Mouse (Mus musculus) natural killer cell, adult 2 months (primary cell): ENCODE data around the gene Tectb.

Experiments
- DNase-seq, 2 experiments: peaks; one replicate each; pipeline ENCODE4 v3.0.0; 2022; ENCODE audit warnings: low spot score in 2 of 2

Gene Tectb

DNA sequence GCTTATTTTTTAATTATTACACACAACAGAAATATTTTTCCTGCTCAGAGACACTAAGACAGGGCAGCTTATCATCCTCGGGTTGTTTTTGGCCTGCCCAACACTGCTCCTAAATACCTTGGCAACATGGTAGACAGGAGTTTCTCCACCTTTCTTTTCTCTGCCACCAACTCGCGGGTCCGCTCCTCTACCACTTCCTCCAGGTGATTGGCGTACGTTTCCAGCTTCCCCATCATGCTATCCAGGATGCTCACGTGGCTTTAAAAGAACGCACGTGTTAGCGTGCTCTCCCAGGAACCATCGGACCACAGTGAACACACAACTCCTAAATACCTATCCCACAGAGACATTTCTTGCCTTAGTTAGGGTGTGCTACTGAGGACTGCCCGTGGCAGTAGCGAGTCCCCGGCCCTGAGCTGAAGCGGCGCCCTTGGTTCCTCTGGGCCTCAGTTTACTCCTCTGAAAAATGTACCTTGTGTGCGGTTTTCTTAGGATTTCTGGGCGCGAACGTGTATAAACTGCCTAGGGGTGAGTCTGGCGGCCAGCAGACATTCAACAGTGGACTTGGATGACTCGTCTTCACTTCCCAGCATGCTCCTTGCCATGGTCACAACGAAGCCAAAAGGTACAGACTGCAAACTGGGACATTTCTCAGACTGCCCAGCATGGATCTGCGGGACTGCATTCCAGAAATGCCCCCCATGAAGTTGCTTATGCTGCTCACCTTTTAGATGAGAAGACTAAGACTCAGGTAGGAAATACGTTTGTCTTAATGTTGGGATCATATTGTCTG is 27.4 kb downstream of the Tectb start:
- no peak for DNase-seq

DNA sequence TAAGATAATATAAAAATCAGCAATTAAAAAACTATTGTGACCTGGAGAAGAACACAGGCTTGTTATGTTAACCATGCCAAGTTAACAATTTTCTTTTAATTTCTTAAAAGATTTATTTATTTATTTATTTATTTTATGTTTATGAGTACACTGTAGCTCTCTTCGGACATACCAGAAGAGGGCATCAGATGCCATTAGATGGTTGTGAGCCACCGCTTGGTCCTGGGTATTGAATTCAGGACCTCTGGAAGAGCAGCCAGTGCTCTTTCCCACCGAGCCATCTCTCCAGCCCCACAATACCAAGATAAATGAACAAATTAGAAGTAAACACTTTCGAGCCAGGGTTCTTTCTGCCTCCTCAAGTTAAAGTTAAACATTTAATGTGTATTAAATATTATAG is 28.1 kb downstream of the Tectb start:
- DNase-seq = no peak

GRCm38 (mm10) chr19:55209084-55209483 is 28.6 kb downstream of the Tectb start:
- no peak for DNase-seq

DNA sequence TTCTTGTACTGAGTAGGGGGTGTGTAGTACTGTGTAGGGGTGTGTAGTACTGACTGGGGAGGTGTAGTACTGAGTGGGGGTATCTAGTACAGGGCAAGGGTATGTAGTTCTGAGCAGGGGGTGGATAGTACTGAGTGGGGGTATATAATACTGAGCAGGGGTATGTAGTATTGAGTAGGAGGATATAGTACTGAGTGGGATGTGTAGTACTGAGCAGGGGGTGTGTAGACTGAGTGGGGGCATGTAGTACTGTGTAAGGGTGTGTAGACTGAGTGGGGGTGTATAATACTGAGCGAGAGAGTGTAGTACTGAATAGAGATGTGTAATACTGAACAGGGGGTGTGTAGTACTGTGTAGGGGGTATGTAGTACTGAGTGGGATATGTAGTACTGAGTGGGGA is 31.2 kb downstream of the Tectb start:
- DNase-seq = no peak

DNA sequence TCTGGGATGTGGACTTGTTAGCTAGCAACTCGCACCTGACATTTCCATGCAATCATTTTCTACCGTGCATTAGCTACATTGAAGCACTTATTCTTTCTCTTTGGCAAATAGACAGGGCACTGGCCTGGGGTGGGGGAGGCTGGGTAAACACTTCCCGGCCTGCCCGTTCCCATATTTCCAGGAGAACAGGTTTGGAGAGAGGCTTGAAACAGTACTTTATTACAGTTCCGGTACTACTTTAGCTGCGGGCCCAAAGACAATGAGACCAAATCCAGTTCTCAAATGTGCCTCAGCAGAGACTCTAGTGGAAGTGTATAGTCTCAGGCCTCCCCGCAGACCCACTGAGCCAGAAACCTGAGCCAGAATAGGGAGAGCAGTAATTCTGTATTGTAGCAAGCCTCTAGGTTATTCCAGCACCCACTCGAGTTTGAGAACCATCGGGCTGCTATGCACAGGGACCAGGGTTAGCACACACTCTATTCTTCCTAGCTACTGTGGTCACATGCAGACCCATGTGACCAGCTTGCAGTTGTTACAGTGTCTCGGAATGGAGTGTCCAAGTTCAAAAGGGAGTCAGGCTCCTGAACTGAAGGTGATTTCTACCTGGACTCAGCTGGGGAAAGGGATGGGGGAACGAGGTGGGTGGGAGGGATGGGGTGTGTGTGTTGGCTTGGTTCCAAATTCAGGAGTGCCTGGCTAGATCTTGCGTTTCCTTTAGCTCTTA is 33.2 kb downstream of the Tectb start:
- no peak for DNase-seq

GRCm38 (mm10) chr19:55216876-55217275 is 36.3 kb downstream of the Tectb start:
- DNase-seq = no peak

DNA sequence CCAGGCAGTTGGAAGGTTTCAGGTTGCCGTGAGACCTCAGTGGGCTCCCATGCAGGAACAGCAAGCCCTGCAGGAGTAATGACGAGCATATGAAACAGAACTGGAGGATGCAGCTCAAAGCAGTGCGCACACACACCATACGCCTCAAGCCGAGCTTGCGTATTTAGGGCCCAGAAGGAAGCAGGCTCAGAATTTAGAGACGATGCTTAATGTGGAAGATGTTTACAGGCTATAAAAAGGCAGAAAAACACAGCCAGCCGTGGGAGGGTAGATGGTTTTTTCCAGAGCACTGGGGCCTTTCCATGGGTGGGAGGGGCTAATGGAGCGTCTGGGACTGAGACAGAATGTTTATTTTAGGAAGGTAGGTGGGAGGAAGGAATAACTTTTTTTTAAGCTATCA is 36.8 kb downstream of the Tectb start:
- DNase-seq = no peak

GRCm38 (mm10) chr19:55218192-55218739 is 37.7 kb downstream of the Tectb start:
- DNase-seq = peak; percentile 71 to 83

DNA sequence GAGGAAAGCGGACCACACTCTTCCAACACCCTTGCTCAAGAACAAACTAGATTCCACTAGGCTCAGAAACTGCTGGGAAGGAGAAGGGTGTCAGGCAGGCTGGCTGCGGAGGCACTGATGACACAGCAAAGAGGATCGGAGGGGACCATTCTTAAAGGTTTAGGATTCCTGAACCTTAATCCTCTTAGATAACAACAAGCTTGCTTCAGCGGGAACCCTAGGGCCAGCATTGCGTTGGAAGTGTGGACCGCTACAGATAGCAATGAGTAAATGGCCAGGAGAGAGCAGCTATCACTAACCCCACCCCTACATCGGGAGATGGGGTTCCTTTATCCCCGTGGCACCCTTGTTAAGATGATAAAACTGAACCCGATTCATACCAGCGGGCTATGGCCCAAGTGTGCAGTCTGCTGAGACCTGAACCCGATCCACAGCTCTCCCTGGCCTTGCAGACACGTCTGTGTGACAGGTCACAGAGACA is 38.2 kb downstream of the Tectb start:
- no peak for DNase-seq

DNA sequence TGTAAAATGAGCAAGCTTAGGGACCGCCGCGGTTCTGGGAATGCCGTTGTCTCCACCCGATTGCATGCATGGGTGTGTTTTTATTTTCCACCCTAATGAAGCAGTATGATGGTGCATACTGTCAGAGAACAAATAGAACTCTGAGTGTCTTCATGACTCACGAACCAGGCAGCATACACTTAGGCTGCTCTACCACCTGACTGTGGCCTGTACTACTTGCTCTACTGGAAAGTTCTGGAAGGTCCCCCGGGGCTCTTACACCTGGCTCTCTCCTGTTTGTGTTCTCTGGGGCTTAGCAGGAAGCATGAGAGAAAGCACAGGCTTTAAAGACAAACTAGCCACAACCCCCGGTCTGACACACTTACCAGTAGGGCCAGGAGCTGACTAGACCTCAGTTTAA is 38.8 kb downstream of the Tectb start:
- no peak for DNase-seq

- no peak for DNase-seq
These were observed 40.7 kb downstream of the Tectb start for GRCm38 (mm10) chr19:55221208-55221607.

GRCm38 (mm10) chr19:55222268-55222667 is 41.7 kb downstream of the Tectb start:
- no peak for DNase-seq

GRCm38 (mm10) chr19:55226621-55227020 is 46.1 kb downstream of the Tectb start:
- no peak for DNase-seq

GRCm38 (mm10) chr19:55227135-55227534 is 46.6 kb downstream of the Tectb start:
- DNase-seq = peak in 1 of 2 experiments; percentile 38

- no peak for DNase-seq
These were observed 50.5 kb downstream of the Tectb start for GRCm38 (mm10) chr19:55231081-55231480.

DNA sequence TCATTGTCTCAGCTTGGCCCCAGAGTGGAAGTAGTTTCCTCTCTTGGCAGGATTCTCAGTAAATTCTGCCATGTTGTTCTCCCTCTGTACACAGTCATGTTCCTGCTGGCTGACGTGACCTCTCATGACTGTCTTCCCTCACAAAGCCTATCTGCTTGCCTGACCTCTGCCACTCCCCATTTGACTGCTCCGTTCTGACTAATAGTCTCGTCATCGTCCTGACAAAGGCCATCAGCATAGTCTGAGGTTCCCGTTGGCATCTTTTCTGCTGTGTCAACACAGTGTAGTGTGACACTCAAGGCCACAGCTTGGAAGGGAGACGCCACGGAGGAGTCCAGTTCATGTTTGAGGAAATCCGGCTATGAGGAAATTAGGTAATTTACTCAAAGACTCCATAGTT is 51.6 kb downstream of the Tectb start:
- no peak for DNase-seq

- no peak for DNase-seq
These were observed 55.5 kb downstream of the Tectb start for GRCm38 (mm10) chr19:55236026-55236425.

DNA sequence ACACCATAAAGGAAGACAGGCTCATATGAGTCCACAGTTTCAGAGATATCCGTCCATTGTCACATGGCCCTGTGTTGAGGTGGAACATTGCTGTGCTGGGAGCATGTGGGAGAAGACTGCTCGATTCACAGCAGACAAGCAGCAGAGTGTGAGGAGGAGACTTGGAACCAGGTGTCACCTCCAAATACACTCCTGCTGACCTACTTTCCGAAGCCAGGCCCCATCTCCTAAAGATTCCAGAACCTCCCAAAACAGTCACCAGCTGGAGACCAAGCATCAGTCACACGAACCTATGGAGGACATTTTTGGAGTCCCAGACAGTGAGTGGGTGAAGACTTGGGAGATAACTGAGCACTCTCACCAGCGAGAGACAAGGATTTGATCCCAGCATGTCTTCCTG is 56.0 kb downstream of the Tectb start:
- DNase-seq = no peak

GRCm38 (mm10) chr19:55239766-55240426 is 59.4 kb downstream of the Tectb start:
- no peak for DNase-seq

GRCm38 (mm10) chr19:55241186-55241645 is 60.7 kb downstream of the Tectb start, which contains the start of gene Gucy2g:
Gucy2g (minus strand) TSS chr19:55241236.
- no peak for DNase-seq

DNA sequence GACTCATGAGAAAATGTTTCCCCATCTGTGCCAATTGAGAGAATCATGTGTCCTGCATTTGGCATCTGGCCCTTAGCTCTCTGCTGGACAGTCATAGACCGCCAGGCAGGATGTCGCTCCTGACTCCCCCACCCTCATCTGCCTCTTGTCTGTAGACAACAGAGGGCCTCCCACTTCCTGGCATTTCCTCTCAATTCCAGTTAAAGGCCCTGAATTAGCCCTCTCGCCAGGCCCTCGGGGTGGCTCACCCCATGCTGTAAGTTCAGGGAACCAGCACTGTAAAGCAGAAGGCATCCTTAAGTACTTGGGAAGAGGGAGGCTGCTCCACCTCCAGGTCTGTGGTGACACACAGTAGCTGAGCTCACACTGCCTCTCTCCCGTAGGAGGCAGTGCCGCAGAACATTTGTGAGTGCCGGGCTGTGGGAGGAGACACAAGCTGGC is 64.3 kb downstream of the Tectb start:
- DNase-seq = no peak
